Mouse (Mus musculus): ENCODE measurements around the gene Anapc10.
"Not testable (repeated sequence)": the region's sequence is repeated elsewhere in the genome, so short reads cannot be mapped to it uniquely, and the experiment has no call there.

Anapc10 gene

GRCm38 (mm10) chr8:79711064-79711961 lies at the start of gene Anapc10, which contains the start of gene Abce1:
TSS of gene Anapc10 (plus strand) at chr8:79711820.
TSS of gene Abce1 (minus strand) at chr8:79711740.
- DNase-seq (ENCODE audit: low spot score) = peak; percentile 100

GRCm38 (mm10) chr8:79676461-79676860 lies 35.2 kb upstream of the Anapc10 start:
- DNase-seq (ENCODE audit: low spot score) = no peak

DNA sequence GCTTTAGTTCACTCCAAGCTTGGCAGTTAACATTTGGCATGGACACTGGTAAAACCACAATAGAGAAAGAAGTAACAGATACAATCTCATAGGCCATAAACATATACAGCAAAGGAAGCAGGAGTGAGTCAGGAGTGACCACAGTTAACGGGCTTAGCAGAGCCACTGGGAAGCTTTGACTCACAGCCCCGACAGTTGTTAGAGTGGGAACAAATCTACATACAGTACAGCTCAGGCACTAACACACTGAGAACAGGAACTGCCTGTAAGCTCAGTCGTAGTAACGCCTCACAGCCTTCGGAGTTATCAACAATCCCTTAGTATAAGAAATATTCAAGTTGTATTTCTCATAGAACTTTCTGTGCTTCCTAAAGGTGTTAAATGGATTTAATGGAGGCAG lies 32.6 kb upstream of the Anapc10 start:
- DNase-seq (ENCODE audit: low spot score) = no peak

DNA sequence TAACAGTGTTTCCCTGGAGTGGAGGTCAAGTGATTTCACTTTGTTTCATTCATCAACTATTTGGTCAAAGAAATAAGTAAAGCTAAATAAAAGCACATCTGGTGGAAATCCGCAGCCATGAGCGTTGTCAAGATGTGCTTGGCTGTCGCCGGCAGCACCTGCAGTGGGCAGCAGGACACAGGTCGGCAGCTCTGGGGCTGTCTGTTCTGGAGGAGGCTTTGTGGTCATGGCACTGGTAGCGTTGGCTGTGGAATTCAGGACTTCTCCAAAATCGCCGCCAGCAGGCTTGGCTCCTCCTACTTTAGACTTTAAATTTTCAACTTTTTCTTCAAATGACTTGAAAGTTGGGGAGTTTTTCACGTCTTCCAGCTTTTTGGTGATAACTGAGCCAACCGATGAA lies 31.5 kb upstream of the Anapc10 start:
- not testable (repeated sequence) for DNase-seq (ENCODE audit: low spot score)

DNA sequence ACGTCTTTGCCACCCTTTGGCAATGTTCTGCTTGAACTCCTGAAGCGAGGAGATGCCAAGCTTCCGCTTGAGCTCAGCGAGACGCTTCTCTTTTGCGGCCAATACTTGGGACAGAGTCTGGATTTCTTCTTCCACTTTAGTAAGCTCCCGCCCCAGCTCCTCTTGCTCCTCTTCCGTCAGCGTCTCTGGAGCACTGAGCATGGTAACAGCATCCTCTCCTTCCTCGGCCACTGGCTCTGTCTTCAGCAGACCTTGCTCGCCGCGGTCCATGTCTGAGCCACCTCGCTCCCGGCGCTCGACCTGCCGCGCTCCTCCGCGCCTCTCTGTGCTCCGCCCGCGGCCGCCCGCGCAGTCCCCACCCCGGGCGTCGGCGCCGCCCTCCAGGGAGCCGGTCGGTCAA lies 31.1 kb upstream of the Anapc10 start:
- DNase-seq (ENCODE audit: low spot score) = peak; percentile 33

GRCm38 (mm10) chr8:79680965-79681364 lies 30.7 kb upstream of the Anapc10 start:
- DNase-seq (ENCODE audit: low spot score) = no peak

GRCm38 (mm10) chr8:79685927-79686326 lies 25.7 kb upstream of the Anapc10 start:
- not testable (repeated sequence) for DNase-seq (ENCODE audit: low spot score)

- no peak for DNase-seq (ENCODE audit: low spot score)
Observed at GRCm38 (mm10) chr8:79692531-79692930, 19.1 kb upstream of the Anapc10 start.

GRCm38 (mm10) chr8:79706687-79707086 lies 4.9 kb upstream of the Anapc10 start:
- DNase-seq (ENCODE audit: low spot score) = no peak

- no peak for DNase-seq (ENCODE audit: low spot score)
Observed at GRCm38 (mm10) chr8:79712676-79713075, 1.1 kb downstream of the Anapc10 start.

- DNase-seq (ENCODE audit: low spot score) = no peak
Observed at GRCm38 (mm10) chr8:79721537-79721936, 9.9 kb downstream of the Anapc10 start.

GRCm38 (mm10) chr8:79723308-79723707 lies 11.7 kb downstream of the Anapc10 start:
- DNase-seq (ENCODE audit: low spot score) = no peak

GRCm38 (mm10) chr8:79724589-79724988 lies 13.0 kb downstream of the Anapc10 start:
- DNase-seq (ENCODE audit: low spot score) = no peak

GRCm38 (mm10) chr8:79727900-79728299 lies 16.3 kb downstream of the Anapc10 start:
- no peak for DNase-seq (ENCODE audit: low spot score)

DNA sequence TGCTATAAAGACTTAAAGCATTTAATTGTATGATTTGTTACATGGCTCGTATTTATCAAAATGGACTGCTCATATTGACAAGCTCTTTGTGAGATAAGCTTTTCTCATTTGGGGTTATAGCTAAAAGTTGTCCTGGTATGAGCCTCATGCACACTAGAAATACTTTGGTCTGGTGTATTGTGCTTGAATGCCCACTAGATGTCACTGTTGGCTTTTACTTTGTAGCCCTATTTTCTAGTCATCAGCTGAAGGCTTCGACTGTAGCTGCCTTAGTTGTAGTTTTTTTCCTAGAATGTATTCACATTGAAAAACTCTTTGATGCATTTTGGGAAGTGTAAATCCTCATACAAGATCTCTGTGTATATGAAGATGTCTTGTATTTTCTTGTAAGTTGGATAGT lies 22.7 kb downstream of the Anapc10 start:
- peak; percentile 75 for DNase-seq (ENCODE audit: low spot score)

GRCm38 (mm10) chr8:79748171-79748570 lies 36.6 kb downstream of the Anapc10 start:
- DNase-seq (ENCODE audit: low spot score) = peak; percentile 53

DNA sequence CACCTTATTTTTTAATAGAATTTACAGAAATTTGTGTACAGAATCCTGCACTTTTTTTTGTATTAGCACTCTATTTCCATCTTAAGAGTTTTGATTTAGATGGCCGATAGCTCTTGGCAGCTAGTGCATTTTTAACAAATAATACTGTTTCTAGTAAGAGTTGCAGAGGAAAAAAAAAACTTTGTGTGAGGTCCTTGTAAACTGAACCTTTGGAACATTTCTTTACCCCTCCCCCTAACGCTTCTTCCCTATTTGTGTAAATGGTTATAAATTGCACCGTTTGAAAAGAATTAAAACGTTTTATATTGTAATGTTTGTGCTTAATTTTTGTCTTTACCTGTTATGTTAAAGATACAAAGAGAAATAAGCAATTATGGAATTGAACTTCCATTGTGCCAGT lies 37.0 kb downstream of the Anapc10 start:
- no peak for DNase-seq (ENCODE audit: low spot score)

DNA sequence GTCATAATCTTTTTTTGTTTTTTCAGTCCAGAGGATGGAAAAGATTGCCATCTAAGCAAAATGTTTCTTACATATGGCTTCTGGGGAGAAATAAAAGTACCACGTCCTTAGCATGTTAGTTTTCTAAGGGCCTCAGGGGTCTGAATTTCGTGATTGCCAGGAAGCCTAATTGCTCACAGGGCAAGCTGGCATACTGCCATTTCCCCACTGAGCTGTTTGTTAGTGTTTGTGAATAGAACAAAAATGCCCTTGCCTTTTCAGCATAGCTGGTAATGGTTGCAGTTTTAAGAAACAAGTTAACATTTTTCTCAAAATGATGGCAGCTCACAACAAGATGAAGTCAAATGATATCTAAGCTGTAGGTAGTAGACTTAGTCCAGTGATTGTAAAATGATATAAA lies 38.7 kb downstream of the Anapc10 start:
- no peak for DNase-seq (ENCODE audit: low spot score)

DNA sequence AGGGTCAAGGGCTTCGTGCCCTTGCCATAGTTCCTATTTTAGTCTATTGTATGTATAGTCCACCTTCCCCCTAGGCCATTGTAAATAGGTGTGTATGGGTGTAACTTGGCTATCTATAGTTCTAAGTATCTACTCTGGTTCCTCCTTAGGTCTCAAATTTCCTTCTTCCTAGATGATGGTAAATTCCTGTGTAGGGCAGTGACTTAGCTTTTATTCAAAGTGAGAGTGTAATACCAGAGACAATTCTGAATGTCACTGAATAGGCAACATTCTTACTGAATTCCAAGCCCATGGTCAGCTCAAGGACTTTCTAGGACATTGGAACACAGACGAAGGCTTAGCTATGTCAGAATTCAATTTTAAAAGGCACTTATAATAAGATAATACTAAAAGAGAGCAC lies 83.3 kb downstream of the Anapc10 start:
- DNase-seq (ENCODE audit: low spot score) = not testable (repeated sequence)

DNA sequence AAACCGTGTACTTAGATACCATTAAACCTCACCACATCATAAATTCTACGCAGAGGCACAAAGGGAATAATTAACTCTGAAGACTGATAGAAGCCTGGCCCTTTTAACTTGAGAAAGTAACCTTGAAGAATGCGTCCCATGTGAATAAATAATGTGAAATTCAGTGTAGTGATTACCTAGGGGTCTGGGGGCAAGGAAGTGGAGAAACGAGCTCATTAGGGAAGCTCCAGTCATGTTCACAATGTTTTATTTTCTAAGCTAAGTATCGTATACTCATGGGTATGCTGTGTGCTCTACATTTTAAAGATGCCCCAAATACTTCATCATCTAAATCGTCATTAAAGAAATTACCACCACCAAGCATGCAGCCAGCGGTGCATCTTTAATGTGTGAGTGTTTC lies 85.1 kb downstream of the Anapc10 start:
- DNase-seq (ENCODE audit: low spot score) = no peak

GRCm38 (mm10) chr8:79804499-79804898 lies 92.9 kb downstream of the Anapc10 start:
- DNase-seq (ENCODE audit: low spot score) = no peak

DNA sequence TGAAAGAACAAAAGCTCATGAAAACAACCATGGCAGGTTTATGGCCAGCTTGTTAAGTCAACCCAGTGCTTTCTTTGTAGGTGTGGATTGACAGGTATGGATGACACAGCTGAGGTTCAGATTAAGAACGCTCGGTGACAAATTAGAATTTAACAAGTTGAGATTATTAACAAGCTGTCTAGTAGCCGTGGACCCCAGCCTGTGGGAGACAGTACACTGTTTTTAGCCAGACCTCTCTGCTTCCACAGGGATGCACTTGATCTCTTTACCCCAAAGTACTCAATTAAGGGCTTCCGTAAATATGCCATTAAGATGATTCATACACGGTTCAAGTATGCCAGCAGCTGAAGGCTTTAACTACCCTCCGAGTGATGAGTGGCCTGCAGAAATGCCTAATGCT lies 95.4 kb downstream of the Anapc10 start:
- DNase-seq (ENCODE audit: low spot score) = peak; percentile 9

- no peak for DNase-seq (ENCODE audit: low spot score)
Observed at GRCm38 (mm10) chr8:79826534-79826933, 114.9 kb downstream of the Anapc10 start.
